Mouse (Mus musculus) MEL-GATA-1-ER (cell line): Measurements from ENCODE around the gene Nxnl1.

ENCODE experiments used
- DNase-seq: peaks from one replicate; pipeline ENCODE4 v3.0.0-alpha.2; 2012; ENCODE audit warnings: low read depth; ENCODE audit errors: extremely low read depth

Gene Nxnl1

DNA sequence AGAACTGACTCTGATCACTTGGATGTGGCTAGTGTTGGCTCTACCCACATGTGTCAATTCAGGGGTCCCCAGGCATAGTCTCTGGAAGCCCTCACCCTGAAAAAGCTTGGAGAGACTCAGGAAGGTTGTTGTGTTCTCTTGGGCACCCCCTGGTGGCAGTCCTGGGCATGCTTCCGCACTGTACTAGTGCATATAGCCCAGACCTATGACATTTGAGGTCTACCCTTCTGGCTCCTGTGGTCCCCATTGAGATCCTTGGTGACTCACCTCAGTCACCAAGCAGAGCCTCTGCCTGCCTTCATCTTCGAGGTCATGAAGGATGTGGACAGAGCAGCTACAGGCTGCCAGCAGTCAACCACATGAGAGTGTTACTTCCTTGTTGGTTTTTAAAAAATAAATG, 20.5 kb upstream of the Nxnl1 start:
- no peak for DNase-seq

- DNase-seq: no peak
Measured at GRCm38 (mm10) chr8:71580201-71580600, 13.8 kb upstream of the Nxnl1 start.

DNA sequence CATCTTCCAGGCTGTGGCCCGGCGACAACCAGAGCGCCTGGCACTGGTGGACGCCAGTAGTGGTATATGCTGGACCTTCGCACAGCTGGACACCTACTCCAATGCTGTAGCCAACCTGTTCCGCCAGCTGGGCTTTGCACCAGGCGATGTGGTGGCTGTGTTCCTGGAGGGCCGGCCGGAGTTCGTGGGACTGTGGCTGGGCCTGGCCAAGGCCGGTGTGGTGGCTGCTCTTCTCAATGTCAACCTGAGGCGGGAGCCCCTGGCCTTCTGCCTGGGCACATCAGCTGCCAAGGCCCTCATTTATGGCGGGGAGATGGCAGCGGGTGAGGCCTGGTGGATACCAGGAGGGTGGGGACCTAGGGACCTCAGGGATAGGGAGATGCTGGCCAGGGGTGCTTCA, 13.1 kb upstream of the Nxnl1 start:
- no peak for DNase-seq

DNA sequence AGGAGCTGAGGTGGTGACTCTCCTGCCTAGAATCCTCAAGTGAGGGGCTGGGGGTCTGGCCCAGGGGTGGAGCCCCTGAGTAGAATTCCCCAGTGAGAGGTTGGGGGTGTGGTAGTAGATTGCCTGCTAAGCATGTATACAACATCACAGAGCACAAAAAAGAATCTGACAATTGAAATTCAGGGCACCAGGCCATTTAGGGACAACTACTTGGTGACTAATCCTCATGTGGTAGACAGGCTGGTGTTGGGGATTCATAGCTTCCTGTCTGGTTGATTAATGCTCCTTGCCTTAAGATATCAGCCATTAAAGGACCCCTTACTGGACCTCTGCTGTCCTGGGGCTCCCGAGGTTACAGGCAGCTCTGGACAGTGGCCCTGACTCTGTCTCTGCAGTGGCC, 12.6 kb upstream of the Nxnl1 start:
- DNase-seq: no peak

DNA sequence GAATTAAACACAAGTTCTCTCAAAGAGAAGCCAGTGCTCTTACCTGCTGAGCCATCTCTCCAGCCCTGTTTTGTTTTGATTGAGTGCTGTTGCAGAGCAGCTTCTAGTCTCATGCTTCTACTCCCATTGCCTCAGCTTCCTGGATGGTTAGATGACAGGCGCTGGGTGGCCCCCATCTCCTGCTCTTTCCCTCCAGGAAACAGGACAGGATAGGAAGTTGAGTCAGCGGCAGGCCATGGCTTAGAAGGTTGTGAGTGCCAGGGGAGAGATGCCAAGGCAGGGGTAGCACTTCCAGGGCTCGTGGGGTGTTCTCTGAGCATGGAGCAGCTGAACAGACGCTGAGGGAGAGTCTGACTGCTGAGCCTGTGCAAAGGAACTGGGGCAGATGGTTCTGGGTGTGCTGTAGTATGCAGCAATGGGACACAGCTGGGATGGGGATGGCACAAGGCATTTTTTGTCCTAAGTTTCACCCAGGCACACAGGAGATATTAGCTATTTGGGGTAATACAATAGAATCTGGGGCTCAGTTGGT, 11.5 kb upstream of the Nxnl1 start:
- no peak for DNase-seq

- no peak for DNase-seq
Measured at GRCm38 (mm10) chr8:71575020-71575419, 8.6 kb upstream of the Nxnl1 start.

GRCm38 (mm10) chr8:71574426-71574825, 8.0 kb upstream of the Nxnl1 start:
- DNase-seq: no peak

DNA sequence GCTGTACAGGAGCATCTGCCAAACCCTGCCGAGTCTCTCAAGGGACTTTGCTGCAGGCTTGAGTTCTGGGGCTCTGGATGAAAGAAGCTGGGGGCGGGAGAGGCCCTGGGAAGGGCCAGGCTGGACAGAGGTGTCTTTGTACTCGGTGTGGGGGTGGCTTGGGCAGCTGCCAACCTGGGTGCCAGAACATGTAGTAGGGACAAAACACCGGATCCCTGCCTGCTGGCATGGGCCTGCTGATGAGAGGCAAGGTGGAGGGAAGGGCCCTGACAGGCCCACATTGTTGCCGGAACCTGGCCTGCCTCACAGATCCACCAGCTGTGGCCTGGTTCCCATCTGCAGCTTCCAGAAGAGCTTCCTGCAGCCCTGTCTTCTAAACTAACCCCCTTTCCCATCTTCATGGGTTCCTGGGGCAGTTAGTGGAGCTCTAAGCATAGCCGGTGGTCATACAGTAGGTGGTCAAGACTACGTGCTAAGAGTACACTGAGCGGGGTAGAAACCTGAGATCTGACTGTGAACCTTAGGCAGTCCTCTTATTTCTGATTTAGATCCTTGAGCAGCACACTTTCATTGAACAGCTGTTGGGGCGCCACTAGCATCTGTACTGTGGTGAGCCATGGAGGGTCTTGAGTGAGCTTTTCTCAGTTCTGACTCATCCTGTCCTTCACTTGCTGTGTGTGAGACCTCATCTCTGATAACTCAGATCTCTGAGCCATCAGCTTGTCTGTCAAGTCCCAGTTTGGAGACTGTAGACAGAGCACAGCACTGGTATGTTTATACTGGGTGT, 6.6 kb upstream of the Nxnl1 start:
- DNase-seq: no peak

DNA sequence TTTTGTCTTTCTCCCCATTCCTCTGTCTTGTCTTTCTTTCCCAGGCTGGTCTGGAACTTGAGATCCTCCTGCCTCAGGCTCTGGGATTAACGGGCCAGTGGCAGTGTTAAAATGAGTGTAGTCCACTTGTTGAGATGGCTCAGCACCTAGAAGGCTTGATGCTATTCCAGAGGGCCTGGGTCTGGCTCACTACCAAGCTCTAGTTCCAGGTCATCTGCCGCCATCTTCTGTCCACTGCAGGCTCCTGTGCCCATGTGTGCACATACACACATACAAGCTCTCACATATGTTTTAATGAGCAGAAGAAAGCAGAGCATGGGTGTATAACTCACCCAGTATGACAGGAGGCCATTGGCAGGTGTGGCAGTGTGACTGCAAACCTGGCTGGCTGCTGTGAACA, 5.7 kb upstream of the Nxnl1 start:
- DNase-seq: no peak

DNA sequence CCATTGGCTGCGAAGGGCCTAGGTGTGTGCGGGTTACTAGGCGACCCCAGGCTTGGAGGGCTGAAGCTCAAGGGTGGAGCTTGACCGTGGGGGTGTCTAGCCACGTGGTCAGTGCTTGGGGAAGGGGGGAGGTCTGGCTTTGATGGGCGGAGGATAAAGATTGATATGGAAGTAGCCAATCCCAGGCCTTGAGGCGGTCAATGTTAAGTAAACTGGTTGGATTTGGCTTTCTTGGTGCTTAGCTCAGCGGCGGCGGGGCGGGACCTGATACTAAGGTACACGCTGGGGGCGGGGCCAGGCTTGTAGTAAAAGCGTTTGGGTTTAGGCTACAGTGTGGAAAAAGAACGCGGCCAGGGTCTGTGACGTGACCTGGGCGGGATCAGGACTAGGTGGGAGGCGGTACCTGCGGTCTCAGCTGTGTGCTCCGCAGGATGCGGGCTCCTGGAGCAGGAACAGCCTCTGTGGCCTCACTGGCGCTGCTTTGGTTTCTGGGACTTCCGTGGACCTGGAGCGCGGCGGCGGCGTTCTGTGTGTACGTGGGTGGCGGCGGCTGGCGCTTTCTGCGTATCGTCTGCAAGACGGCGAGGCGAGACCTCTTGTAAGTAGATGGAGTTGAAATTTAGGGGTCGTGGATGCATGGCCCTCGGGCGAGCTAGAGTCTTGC, 4.0 kb upstream of the Nxnl1 start:
- no peak for DNase-seq

GRCm38 (mm10) chr8:71569366-71570290, 3.2 kb upstream of the Nxnl1 start:
- DNase-seq: no peak

DNA sequence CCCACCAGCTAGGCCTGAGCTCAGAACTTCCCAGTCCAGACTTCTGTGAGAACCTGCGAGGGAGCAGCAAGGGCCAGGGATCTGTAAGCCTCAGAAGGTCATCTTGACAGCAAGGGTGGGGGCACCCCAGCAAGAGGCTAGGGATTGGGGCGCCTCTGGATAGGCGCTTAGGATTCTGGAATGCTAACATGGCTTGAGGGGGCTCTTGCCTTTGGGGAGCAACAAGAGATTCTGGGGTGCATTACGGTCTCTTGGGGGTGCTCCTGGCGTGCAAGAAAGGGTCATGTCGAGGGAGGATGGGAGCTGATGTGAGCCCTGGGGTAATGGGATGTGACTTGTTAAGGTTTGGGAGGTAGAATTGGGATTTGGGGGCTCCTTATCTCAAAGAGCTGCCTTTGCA, 2.5 kb upstream of the Nxnl1 start:
- no peak for DNase-seq

- DNase-seq: no peak
Measured at GRCm38 (mm10) chr8:71568387-71568937, 2.1 kb upstream of the Nxnl1 start, which contains the start of gene Slc27a1. TSS of gene Slc27a1 (plus strand) at chr8:71568882.

DNA sequence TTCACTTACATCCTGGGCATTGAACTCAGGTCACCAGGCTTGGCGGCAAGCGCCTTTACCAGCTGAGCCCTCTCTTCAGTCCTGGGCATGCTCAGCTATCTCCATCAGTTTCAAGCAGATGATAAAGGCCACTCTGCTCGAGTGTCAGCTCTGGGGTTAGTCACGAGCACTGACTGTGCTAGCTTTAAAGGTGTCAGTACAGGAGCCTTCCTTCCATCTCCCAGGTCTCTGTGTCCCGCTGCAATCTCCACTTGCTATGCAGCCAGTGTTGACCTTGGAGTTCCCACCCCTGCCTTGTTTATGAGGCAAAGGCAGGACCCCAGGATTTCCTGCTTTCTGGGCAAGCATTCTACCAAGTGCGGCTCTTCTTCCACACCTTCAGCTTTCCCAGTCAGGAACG, 1.2 kb upstream of the Nxnl1 start:
- no peak for DNase-seq

GRCm38 (mm10) chr8:71563992-71564391, 2.4 kb downstream of the Nxnl1 start:
- no peak for DNase-seq

- DNase-seq: no peak
Measured at GRCm38 (mm10) chr8:71562751-71563150, 3.6 kb downstream of the Nxnl1 start.

GRCm38 (mm10) chr8:71561401-71561800, 5.0 kb downstream of the Nxnl1 start:
- no peak for DNase-seq

GRCm38 (mm10) chr8:71560765-71561164, 5.6 kb downstream of the Nxnl1 start:
- DNase-seq: no peak

GRCm38 (mm10) chr8:71560071-71560470, 6.3 kb downstream of the Nxnl1 start:
- DNase-seq: no peak

GRCm38 (mm10) chr8:71558958-71559690, 7.3 kb downstream of the Nxnl1 start:
- peak; percentile 87 for DNase-seq
